Mouse (Mus musculus) liver, adult 2 months (tissue): ENCODE data around the gene Gm43552.

Experiments
- CTCF ChIP-seq: fragments of 200-500 bp; IDR thresholded peaks from 2 replicates; pipeline ENCODE4 v1.5.1; 2011; ENCODE audit warnings: low read depth, low read length, control low read depth
- POLR2A ChIP-seq: fragments of 200-500 bp; IDR thresholded peaks from 2 replicates; pipeline ENCODE4 v1.6.1; 2011; ENCODE audit warnings: low read length, control low read depth; ENCODE audit not compliant: insufficient read depth; ENCODE audit errors: extremely low read depth

DNA sequence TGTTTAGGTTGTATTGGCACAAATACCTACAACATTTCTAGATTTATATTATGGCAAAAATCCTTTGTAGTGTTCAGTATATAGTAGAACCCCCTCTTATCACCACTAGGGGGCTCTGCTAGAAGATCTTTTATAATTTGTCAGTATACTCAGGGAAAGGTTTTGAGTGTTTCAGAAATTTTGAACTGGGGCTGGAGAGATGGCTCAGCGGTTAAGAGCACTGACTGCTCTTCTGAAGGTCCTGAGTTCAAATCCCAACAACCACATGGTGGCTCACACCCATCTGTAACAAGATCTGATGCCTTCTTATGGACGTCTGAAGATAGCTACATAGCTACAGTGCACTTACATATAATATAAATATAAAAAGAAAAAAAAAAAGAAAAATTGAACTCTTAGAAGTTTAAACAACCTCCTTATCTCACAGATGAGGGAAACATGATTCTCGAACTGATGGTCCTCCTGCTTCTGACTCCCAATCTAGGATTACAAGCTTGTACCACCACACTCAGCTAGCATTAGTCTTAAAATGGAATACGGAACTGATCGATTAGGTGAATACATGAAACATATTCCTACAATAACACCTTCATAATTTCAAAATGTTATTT is 42.9 kb upstream of the Gm43552 start:
- TF ChIP-seq POLR2A, result no peak
- no peak for TF ChIP-seq CTCF
